Mouse (Mus musculus): Measurements from ENCODE around the gene Cep112.

The Cep112 gene

DNA sequence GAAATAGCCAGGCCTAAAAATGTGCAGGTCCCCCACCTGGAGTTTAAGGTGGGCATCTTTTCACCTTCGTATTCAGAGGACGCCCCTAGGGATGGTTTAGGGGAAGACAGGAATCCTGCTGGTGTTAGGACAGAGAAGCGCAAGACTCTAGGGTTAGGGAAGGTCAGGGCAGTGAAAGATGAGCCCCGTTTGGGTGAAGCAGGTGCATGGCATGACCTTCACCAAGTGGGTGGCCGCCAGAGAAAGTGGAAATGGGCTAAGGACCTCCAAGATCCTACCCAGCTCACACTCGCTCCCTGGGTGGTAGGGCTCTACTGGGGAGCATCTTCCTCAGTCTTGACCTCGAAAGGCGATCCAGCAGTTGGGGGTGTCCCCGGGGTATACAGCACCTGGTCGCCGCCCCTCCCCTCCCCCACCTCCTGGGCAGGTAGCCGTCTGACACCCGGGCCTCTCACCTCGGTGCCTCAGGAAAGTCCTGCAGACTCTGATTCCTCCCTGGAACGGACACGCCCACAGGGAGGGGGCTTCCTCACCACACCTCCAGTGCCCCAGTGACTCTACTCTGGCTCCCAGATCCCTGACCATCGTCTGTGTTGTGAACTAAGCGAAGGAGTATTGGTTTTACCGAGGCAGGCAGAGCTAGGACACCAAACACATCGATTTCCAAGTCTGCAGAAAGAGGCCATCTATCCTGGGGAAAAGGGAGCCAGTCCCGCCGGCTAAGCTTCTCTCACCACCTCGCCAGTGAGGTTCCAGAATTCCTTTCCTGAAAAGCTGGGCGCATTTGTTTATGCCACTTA is 484.6 kb downstream of the Cep112 start:
- no peak for DNase-seq (ENCODE audit: low spot score)

Measured in testis, postnatal 10 days (tissue).